Mouse (Mus musculus): ENCODE results near the gene Map3k7cl.

Gene Map3k7cl

DNA sequence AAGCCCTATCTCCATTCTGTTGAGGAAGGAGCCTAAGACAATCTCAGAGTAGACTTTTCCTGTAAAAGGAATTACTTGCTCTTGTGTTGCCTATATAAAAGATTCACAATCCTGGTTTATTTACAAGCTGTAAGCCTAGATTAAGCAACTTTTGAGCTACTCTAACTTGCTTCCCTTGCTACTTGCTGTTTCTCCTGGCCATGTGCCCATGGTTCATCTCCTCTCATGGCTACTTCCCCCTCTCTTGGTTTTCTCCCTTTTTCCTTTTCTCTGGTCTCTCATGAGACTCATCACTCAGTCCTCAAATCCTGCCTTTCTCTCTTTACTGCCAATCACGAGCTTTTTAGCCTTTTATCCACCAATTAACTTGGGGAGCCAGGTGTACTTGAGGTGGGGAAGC lies 85.0 kb downstream of the Map3k7cl start:
- DNase-seq (ENCODE audit: low read depth, low spot score), result no peak

DNA sequence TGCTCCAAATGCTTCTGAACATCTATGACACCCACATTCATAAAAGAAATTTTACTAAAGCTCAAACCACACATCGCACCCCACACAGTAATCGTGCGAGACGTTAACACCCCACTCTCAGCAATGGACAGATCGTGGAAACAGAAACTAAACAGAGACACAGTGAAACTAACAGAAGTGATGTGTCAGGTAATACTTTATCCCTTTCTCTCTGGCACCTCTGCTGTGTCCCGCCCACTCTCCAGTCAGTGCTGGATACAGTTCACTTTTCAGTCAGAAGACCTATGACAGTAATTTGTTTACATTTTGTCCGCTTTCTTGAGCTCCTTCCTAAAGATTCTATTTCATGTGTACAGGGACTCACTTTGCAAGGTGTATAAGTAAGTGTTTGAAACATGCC lies 89.1 kb downstream of the Map3k7cl start:
- no peak for DNase-seq (ENCODE audit: low read depth, low spot score)

DNA sequence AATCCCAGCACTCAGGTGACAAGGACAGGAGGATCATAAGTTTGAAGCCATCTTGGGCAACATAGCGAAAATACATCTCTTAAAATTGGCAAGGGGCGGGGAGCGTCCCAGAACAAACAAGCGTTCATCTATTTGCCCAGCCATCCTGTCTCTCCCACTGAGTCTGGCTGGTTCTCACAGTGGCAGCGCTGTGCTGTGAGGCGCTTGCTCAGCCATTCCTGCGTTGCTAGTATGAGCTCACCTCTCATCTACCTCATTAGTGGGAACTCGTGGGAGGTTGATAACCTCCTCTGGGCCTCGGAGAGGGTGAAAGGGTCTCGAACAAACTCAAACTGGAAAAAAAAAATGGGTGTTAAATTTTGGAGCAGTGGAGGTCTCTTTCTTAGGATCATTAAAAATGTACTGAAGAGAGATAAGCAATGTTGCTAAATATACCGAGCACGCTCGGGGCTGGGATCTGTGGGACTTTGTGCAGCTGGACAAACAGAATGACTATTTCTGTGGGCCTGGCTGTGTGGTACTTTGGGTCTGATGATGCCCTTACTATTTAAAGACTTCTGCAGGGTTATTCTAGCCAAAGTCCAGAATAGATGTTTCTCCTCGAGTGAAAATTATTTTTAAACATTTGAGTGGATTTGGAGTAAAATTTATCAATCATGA lies 91.1 kb downstream of the Map3k7cl start:
- no peak for DNase-seq (ENCODE audit: low read depth, low spot score)

Data from retina, postnatal 7 days (tissue).